Mouse (Mus musculus) cerebellum, adult 2 months (tissue): ENCODE data around the gene Fgfr2. TPM values are rescaled to one million over a fixed set of nuclear protein-coding genes. Genes with fewer than 3 reads are reported as not detected.
A peak's percentile ranks its signal among the peaks of the same experiment; 100 is the strongest.

Experiments
- DNase-seq, 2 experiments: peaks; one replicate each; pipeline ENCODE4 v3.0.0; 2021
- H3K27ac ChIP-seq: fragments of 200-500 bp; 2 replicates; pipeline ENCODE4 v1.5.1; 2012; ENCODE audit warnings: low read length, control low read depth, inconsistent platforms; ENCODE audit not compliant: insufficient read depth
- H3K27me3 ChIP-seq: fragments of 200-500 bp; 2 replicates; pipeline ENCODE4 v1.6.1; 2012; ENCODE audit warnings: inconsistent platforms, mild to moderate bottlenecking, low read length, moderate library complexity; ENCODE audit not compliant: control insufficient read depth, insufficient read depth
- H3K4me1 ChIP-seq: fragments of 200-500 bp; 2 replicates; pipeline ENCODE4 v1.6.1; 2011; ENCODE audit warnings: low read length; ENCODE audit not compliant: control insufficient read depth, insufficient read depth
- H3K4me3 ChIP-seq: fragments of 200-500 bp; replicated peaks from 2 replicates; pipeline ENCODE3; 2011; ENCODE audit warnings: mild to moderate bottlenecking, low read depth, low read length, control low read depth; ENCODE audit not compliant: insufficient read depth
- CTCF ChIP-seq: fragments of 200-500 bp; IDR thresholded peaks from 2 replicates; pipeline ENCODE4 v1.5.1; 2011; ENCODE audit warnings: low read depth, mild to moderate bottlenecking, control low read depth, low read length, moderate library complexity, borderline replicate concordance; ENCODE audit not compliant: insufficient read depth
- POLR2A ChIP-seq: fragments of 200-500 bp; IDR thresholded peaks from 2 replicates; pipeline ENCODE4 v1.6.1; 2011; ENCODE audit warnings: low read length, control low read depth, borderline replicate concordance; ENCODE audit not compliant: insufficient read depth
- WGBS: fragments of 180-500 bp; shearing (Covaris S2); methylation state at CpG from one replicate; pipeline ENCODE4 v1.1.7; 2018; 5-methylcytosine and 5-hydroxymethylcytosine counted together
- polyA plus RNA-seq: library from polyadenylated mRNA; depleted of rRNA; stranded (reverse); fragments of >200 nt; gene quantifications from 2 replicates; pipeline ENCODE4 v1.2.3, GENCODE M21; 2012

The Fgfr2 gene
- polyA plus RNA-seq, 1 experiment, result 95.3 TPM

DNA sequence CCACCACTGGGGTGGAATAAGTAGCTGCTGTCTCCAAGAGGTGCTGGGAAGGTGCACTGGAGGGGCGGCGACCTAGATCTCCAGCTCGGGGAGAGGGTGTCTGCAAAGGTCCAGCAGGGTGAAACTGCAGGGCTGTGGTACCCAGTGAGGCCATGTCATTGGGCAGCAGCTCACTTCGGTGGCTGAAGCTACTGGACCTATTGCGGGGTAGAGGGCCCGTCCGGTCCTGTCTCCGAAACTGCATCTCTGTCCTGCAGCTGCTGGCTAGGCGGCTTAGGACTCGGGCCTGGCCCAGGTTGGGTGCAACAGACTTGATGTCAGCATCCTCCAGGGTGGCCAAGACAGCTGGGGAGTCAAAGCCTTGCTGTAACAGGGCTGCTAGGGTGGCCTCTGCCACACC is 109.2 kb downstream of the Fgfr2 start:
- 90% methylated on average over 10 of the region's 10 CpGs for WGBS
- H3K27me3 ChIP-seq, result no peaks in the 10 kb centered on the region
- TF ChIP-seq POLR2A, result no peak
- no peak for TF ChIP-seq CTCF
- no peak for DNase-seq
- H3K4me1 ChIP-seq, result peaks cover 57% of the 10 kb centered on the region
- H3K27ac ChIP-seq, result no peak overlapping the region
- no peak overlapping the region for H3K4me3 ChIP-seq

DNA sequence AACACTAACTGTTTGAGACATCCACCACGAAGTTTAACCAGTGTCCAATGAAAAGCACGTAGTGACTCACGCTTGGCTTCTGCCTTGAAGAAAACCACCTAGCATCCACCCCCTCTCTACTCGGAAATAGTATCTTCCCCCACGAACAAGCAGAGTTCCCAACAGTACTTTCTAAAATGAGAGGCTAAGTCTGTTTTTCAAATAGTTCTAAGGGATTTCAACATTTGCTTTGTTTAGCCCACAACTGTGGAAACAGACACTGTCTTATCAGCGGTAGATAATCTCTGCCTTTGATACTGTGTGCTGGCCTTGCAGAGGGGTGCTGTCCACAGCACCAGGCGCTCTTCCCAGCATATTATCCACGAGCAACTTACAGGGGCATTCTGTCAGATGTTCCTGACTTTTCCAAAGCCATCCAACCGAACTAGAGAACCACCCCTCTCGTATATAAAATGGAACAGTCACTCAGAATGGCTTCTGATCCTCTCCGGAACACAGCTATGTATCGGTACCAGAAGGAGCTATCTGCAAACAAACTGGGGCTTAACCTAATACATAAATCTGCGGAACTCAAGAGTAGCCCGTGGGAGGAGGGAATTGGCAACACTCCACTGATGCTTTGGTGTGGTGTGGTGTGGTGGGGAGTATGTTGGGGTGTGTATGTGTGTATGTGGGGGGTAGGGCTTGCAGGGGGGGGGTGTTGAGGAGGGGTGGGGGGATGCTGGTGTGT is 110.3 kb downstream of the Fgfr2 start:
- H3K27ac ChIP-seq, result no peak overlapping the region
- no peak for DNase-seq
- TF ChIP-seq CTCF, result no peak
- no peak for TF ChIP-seq POLR2A
- H3K4me3 ChIP-seq, result no peak overlapping the region
- WGBS, result 44% methylated on average over 14 of the region's 14 CpGs
- peaks cover 52% of the 10 kb centered on the region for H3K4me1 ChIP-seq
- H3K27me3 ChIP-seq, result no peaks in the 10 kb centered on the region

DNA sequence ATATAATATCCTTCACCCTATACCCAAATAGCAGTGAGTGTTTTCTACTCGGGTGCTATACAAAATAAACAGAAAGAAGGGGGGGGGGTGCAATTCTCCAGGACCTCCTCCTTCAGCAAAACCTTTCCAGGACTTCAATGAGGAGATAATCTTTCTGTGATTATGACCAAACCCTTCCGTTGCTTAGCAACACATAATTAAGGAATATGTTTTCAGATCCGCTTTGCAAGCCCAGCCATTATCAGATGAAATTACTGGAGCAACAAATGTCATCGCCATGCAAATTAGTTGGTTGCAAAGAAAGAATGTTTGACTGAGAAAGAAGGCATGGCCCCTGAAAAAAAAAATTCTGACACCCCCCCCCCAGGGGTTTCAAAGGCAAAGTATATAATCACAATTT is 111.5 kb downstream of the Fgfr2 start:
- WGBS, result 29% methylated on average over 4 of the region's 4 CpGs
- Histone ChIP-seq H3K4me3 (no peak overlapping the region), H3K27me3 (no peaks in the 10 kb centered on the region), H3K4me1 (peaks cover 61% of the 10 kb centered on the region), H3K27ac (peak overlapping the region; percentile 83)
- DNase-seq, result no peak
- TF ChIP-seq CTCF, result no peak
- no peak for TF ChIP-seq POLR2A

DNA sequence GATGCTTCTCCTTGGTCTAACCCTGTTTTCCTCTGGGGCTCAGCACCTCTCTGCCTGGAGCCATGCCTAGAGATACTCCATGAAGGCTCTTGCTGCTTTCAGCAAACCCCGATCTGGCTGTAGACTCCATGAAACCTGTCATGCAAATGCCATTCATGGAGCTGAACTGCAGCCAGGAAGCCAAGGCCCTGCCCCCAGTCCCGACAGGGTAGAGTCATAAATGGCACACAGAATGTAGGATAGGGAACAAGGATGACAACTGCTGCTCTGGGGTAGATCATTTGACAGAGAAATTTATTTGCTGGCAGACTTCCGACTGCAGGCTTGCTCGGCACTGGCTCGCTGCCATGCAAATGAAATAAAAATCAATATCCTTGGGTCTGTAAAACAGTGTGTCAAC is 112.0 kb downstream of the Fgfr2 start:
- Histone ChIP-seq H3K27ac (peak overlapping the region; percentile 83), H3K4me3 (peak overlapping the region; percentile 3), H3K4me1 (peaks cover 61% of the 10 kb centered on the region), H3K27me3 (no peaks in the 10 kb centered on the region)
- 9% methylated on average over 5 of the region's 5 CpGs for WGBS
- DNase-seq, result peak; percentile 74
- no peak for TF ChIP-seq POLR2A
- no peak for TF ChIP-seq CTCF

DNA sequence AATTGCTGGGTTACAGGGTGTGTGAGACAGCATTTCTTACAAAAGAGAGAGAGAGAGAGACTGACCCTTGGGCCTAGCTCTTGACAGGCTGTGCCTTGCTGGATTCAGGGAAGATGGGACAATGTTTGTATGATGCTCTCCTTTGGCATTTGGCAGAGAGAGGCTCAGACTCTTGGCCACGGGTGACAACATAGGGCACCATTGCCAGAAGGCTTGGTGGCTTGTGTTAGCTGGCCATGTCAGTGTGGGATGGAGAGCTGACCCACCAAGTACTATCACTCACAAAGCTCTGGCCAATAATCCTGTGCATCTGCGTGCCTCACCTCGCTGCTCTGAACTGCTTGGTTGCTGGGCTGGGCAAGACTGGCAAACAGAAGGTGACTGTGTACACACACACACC is 112.7 kb downstream of the Fgfr2 start:
- Histone ChIP-seq H3K27ac (peak overlapping the region; percentile 83), H3K4me1 (peaks cover 59% of the 10 kb centered on the region), H3K27me3 (no peaks in the 10 kb centered on the region), H3K4me3 (no peak overlapping the region)
- WGBS, result 17% methylated on average over 3 of the region's 3 CpGs
- DNase-seq, result peak; percentile 57 to 65
- TF ChIP-seq CTCF (no peak), POLR2A (no peak)

DNA sequence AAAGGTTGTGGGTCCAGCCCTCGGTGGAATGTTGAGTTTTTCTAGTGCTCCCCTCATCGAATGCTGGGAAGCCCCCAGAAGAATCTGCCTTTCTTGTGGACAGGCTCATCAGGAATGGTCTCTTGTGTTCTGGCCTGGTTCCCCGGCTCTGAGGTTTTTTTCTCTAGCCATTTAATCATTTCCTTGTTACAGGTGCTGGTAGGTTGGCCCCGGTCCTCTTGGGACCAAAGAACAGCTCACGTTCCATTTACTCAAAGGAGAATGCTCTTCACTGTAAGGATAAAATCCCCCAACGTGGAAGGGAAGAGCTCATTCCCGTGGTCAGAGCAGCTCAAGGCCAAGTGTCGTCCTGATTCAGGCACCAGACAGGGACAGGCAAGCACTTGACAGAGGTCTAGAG is 113.5 kb downstream of the Fgfr2 start:
- H3K4me3 ChIP-seq, result no peak overlapping the region
- peaks cover 51% of the 10 kb centered on the region for H3K4me1 ChIP-seq
- TF ChIP-seq POLR2A, result no peak
- TF ChIP-seq CTCF, result no peak
- DNase-seq, result no peak
- no peaks in the 10 kb centered on the region for H3K27me3 ChIP-seq
- 61% methylated on average over 8 of the region's 8 CpGs for WGBS
- H3K27ac ChIP-seq, result peak overlapping the region; percentile 83; the same call in 1 of the 2 replicates

DNA sequence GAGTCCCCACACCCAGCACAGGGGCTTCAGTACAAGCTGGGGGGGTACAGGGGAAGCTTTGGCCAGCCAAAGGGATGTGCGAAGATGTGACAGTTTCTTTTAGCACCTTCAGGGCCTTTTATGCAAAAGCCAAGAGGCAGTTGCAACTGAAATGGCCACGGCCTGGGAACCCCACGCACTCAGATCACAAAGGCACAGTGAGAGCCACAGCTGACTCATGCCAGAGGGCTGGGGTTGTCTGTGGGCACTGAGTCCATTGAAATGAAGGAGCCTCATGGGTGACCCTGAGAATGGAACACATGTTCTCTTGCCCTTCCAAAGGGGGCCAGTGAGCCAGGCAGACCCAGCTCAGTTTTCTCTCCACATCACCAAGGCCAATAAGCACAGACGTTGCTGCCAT is 114.5 kb downstream of the Fgfr2 start:
- Histone ChIP-seq H3K4me1 (peaks cover 42% of the 10 kb centered on the region), H3K27me3 (no peaks in the 10 kb centered on the region), H3K27ac (no peak overlapping the region), H3K4me3 (no peak overlapping the region)
- WGBS, result 67% methylated on average over 4 of the region's 4 CpGs
- TF ChIP-seq CTCF (no peak), POLR2A (no peak)
- DNase-seq, result no peak

DNA sequence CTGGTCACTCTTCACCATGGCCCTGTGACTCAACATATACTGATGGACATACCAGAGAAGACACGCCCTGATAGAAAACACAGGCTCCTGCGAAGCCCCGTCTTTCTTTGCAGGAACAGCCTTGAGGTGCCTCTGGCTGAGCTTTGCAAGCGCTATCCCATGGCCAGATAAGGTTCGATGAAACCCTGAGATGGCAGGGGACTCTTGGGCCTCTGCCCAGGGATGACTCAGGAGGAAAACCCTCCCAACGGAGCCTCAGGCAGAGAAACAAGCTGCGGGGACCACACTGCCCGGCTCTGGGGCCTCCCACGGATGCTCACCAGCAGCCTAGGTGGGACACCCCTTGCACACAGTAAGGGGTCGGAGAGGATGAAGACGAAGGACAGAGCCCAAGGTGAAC is 115.8 kb downstream of the Fgfr2 start:
- H3K27me3 ChIP-seq, result no peaks in the 10 kb centered on the region
- no peak overlapping the region for H3K4me3 ChIP-seq
- TF ChIP-seq CTCF, result no peak
- no peak for TF ChIP-seq POLR2A
- peak overlapping the region; percentile 82 for H3K27ac ChIP-seq
- DNase-seq, result peak; percentile 79 to 83
- peaks cover 45% of the 10 kb centered on the region for H3K4me1 ChIP-seq
- WGBS, result 23% methylated on average over 11 of the region's 11 CpGs
